Mouse (Mus musculus) mouse trophoblast stem cell (cell line): ENCODE data around the gene Ddx5.
"Not testable (repeated sequence)": the region's sequence is repeated elsewhere in the genome, so short reads cannot be mapped to it uniquely, and the experiment has no call there.

Experiments
- in situ Hi-C, 2 experiments: fragments of 300-500 bp; cut with MseI, MboI; formaldehyde crosslinking; loops; 2 replicates in 1 of 2; 3 replicates in 1 of 2; pipeline ENCODE4 v1.15.1; 2025

Ddx5 gene

GRCm38 (mm10) chr11:106789649-106790048 is 664 bp upstream of the Ddx5 start:
- in situ Hi-C loops, result no loop called here

DNA sequence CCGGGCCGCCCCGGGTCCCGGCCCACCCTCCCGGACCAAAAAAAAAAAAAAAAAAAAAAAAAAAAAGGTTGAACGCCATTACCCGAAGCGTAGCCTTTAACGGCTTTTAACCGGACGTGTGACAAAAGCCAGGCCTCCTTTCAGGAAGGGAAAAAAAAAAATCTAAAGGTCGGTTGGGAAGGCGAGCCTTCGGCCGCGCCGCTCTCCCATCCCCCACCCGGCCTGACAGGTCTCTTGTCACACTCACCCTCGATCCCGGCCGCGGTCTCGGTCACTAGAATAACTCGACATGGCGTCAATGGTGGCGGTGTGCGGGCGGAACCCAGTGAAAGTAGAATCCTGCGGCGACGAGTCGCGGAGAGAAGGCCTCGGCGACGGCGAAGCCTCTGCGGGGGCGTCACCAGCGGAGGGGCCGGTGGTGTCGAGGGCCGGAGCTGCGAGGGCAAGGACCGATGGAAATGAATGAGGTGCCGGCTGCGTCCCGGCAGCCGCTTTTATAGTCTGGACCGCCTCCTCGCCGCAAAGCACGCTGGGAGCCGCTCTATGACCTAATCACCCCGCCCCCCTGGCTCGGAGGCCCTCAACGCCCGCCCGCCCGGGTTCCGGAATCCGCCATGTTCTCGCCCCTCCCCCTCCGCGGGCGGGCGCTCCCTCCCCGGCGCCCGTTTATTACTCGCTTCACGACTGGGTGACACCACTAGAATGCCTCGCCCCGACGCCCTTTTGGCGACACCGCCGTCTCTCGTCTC is 785 bp downstream of the Ddx5 start:
- in situ Hi-C loops, result no loop called here

- in situ Hi-C loops, result no loop called here
These were observed 1.6 kb downstream of the Ddx5 start for GRCm38 (mm10) chr11:106787131-106788025.

GRCm38 (mm10) chr11:106785043-106785442 is 3.9 kb downstream of the Ddx5 start:
- in situ Hi-C loops, result no loop called here

- in situ Hi-C loops, result no loop called here
These were observed 4.5 kb downstream of the Ddx5 start for GRCm38 (mm10) chr11:106784476-106784875.

DNA sequence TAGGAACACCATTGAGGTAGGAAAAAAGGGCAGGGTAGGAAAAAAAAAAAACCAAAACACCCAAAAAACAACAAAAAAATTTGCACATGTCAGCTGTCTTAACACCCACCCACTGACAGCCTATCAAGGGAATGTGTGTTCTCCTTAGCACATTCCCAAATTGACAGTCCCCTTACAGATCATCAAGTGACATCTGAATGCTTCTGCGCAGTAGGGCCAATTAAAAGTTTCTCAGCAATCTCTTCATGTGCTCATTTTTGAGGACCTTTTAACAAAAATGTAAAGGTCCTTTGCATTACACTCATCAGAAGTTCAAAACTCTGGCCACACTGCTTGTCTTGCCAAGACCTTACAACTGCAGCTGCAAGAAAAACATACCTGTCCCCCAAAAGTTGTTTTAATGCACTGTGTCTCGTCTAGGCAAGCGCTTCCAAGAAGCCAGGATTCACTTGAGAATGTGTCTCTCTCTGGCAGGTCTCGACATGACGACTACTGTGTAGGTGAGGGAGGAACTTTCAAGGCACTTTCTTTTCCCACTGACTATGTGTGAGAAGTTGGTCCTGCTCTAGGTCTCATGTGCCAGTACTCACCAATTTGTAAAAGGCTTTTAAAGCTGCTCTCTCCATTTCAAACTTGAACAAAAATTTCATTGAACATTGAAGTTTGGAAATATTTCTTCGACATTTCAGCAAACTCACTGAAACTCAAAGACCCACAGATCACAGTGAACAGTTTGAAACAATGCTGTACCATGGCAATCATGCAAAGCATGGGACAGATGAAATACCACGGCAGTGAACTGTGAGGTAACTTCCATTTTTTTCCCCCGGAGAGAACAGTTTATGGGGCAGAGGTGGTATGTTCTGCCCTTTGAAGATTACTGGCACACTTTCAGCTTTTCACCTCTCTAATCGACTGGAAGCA is 5.9 kb downstream of the Ddx5 start:
- in situ Hi-C loops, result no loop called here

GRCm38 (mm10) chr11:106782271-106782670 is 6.7 kb downstream of the Ddx5 start:
- in situ Hi-C loops, result not testable (repeated sequence)

- in situ Hi-C loops, result no loop called here
These were observed 8.3 kb downstream of the Ddx5 start for GRCm38 (mm10) chr11:106780590-106781220.

DNA sequence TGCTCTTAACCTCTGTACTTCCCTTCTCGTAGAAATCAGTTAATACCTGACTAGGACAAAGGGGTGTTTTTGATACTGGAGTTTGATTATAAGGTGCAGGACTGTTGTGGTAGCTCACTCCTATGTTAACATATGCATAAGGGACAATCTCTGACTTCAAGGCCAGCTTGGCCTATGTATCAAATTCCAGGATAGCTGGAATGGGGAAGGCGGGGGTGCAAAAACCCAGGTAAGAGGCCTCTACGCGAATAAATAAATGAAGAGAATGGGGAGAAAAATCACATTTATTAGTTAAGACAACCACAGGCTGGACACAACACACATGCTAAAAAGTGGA is 8.9 kb downstream of the Ddx5 start:
- in situ Hi-C loops, result no loop called here

- in situ Hi-C loops, result no loop called here
These were observed 9.4 kb downstream of the Ddx5 start, which contains the start of gene Polg2 for GRCm38 (mm10) chr11:106779388-106780088. Polg2 (minus strand) TSS chr11:106779537.

DNA sequence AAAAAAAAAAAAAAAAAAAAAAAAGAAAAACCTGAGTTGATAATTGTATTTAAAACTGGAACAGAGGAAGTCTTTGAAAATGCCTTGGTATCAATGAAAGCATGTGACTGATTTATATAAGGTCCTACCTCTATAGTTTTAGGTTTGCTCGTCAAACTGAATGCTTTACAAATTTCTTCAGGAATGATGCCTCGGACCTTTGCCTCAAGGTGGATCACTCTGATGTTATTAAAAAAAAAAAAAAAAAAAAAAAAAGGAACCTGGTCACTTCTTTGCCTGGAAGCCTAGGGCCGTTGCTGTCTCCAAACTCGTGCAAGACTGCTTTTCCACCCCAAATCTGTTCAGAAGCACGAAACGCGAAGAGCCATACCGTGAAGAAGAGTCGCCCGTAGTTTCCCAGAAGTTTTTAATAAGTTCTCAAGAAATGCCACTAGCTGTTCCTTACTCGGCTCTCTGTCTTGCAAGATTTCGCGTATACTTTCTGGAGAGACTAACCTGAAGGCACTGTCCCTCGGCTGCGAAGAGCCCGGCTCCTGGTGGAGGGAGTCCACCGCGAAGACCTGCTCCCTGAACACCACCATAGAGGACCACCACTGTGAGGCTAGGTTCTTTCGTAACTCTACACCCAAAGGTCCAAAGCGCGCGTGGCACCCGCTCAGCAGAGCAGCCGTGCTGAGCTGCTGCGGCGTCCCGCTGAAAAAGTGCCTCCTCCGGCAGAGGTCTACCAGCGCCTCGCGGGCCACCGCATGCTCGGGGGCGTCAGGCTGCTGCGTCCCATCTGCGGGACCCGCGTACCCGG is 10.2 kb downstream of the Ddx5 start:
- in situ Hi-C loops, result no loop called here

- in situ Hi-C loops, result no loop called here
These were observed 10.9 kb downstream of the Ddx5 start for GRCm38 (mm10) chr11:106778132-106778531.

- in situ Hi-C loops, result no loop called here
These were observed 11.6 kb downstream of the Ddx5 start for GRCm38 (mm10) chr11:106777395-106777794.

DNA sequence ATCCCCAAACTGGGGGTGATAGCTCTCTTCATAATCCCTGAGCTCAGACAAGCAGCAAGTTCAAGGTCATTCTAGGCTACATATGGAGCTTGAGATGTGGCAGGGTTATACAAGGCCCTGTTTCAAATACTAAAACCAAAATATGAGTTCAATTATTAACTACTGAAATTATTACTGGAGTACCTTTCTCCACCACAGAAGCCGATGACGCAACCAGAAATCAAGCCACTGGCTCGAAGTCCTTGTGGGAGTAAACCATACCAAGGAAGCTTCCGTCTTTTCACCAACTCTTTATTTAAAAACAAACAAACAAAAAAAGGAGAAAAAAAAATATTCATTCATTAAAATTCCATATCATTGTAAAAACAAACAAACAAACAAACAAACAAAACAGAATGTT is 12.0 kb downstream of the Ddx5 start:
- in situ Hi-C loops, result no loop called here

DNA sequence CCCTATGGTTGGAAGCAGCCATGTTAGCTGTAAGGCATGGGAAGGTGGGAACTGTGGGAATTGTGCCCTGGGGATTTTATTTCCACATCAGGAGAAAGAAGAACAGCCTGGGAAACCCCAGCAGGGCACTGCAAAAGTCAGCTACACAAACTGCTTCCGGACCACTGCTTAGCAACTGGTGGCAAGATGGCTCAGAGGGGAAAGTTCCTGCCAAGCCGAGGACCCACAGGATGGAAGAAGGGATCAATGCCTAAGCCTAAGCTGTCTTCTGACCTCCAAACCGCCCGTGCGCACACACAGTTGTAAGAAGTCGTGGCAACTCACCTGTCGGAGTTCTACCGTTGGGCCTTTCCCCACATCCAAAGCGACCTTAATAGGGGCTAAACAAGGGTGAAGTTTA is 15.9 kb downstream of the Ddx5 start:
- in situ Hi-C loops, result no loop called here

DNA sequence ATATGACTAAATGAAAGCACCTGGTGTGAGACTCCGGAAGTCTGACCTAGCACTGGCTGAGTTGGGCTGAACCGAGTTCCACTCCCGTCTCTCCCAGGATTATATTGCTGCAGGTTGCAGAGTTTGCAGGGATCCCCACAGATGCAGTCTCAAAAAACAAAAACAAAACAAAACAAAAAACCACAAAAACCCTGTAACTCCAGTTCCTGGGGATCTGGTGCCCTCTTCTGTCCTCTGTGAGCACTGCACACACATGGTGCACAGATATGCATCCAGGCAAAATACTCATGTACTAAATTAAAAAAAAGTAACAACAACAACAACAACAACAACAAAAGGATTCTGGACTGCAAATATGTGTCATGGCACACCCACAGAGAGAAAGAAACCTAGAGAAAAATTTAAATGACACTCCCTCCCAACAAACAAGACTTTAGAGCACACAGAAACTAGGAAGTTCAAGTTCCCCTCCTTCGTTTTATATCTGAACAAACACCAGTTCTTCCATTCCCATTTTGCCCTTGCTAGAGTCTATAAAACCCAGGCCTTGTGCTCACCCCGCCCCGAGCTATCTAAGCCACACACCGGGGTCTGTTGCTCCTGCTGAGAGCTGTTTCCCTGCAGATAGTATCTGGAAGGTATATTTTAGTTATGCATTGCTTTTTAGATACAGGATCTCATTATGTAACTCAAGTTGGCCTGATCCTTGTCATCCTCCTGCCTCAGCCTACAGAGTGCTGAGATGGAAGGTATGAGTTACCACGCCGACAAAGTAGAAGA is 18.6 kb downstream of the Ddx5 start:
- in situ Hi-C loops, result no loop called here

- in situ Hi-C loops, result no loop called here
These were observed 21.5 kb downstream of the Ddx5 start for GRCm38 (mm10) chr11:106767516-106767915.

- in situ Hi-C loops, result no loop called here
These were observed 22.3 kb downstream of the Ddx5 start for GRCm38 (mm10) chr11:106766611-106767162.

- in situ Hi-C loops, result no loop called here
These were observed 26.2 kb downstream of the Ddx5 start for GRCm38 (mm10) chr11:106762800-106763185.
